8 mouse cellular contexts compared by ENCODE assay signal in genomic region chr11:51855818-51856615, GRCm38 (mm10). TPM values are rescaled to one million over a fixed set of nuclear protein-coding genes. Genes with fewer than 3 reads are reported as not detected.
DNase-seq lines count a peak whose midpoint lies in the region; ATAC-seq lines count a peak whose summit lies in the region.

No protein-coding gene starts in this region.

- H3K27me3 ChIP-seq in embryonic facial prominence, embryonic 15.5 days = no peaks in the 10 kb centered on the region
- H3K27me3 ChIP-seq in heart, embryonic 10.5 days (ENCODE audit: insufficient read depth, poor library complexity, severe bottlenecking) = peaks cover 34% of the 10 kb centered on the region
- peaks cover 55% of the 10 kb centered on the region for H3K27me3 ChIP-seq in kidney, embryonic 15.5 days
- H3K27me3 ChIP-seq in limb, embryonic 15.5 days = 0 out of 2 replicates have a peak, but pooled peaks cover 2% of the 10 kb centered on the region
- H3K27me3 ChIP-seq in midbrain, embryonic 16.5 days (ENCODE audit: control insufficient read depth, insufficient read depth, low read depth, low read length) = peaks cover 4% of the 10 kb centered on the region

- WGBS in embryonic facial prominence, embryonic 15.5 days = under 1% methylated on average over 47 of the region's 47 CpGs
- WGBS in heart, embryonic 10.5 days = under 1% methylated on average over 45 of the region's 47 CpGs
- under 1% methylated on average over 47 of the region's 47 CpGs for WGBS in kidney, embryonic 15.5 days
- WGBS in limb, embryonic 15.5 days = under 1% methylated on average over 44 of the region's 47 CpGs
- 1% methylated on average over 42 of the region's 47 CpGs for WGBS in midbrain, embryonic 16.5 days

- H3K27ac ChIP-seq in embryonic facial prominence, embryonic 15.5 days (replicated peaks) = peak overlapping the region; percentile 98
- peak overlapping the region; percentile 88 for H3K27ac ChIP-seq in heart, embryonic 10.5 days
- peak overlapping the region; percentile 83 for H3K27ac ChIP-seq in kidney, embryonic 15.5 days
- peak overlapping the region; percentile 97 for H3K27ac ChIP-seq in limb, embryonic 15.5 days
- peak overlapping the region; percentile 54 for H3K27ac ChIP-seq in midbrain, embryonic 16.5 days (ENCODE audit: low read length)

- no peaks in the 10 kb centered on the region for H3K36me3 ChIP-seq in embryonic facial prominence, embryonic 15.5 days
- no peaks in the 10 kb centered on the region for H3K36me3 ChIP-seq in heart, embryonic 10.5 days
- no peaks in the 10 kb centered on the region for H3K36me3 ChIP-seq in kidney, embryonic 15.5 days
- H3K36me3 ChIP-seq in limb, embryonic 15.5 days = no peaks in the 10 kb centered on the region
- H3K36me3 ChIP-seq in midbrain, embryonic 16.5 days (ENCODE audit: control insufficient read depth, insufficient read depth, low read length) = no peaks in the 10 kb centered on the region

- ATAC-seq in embryonic facial prominence, embryonic 15.5 days (ENCODE audit: insufficient number of reproducible peaks, low FRiP score, low TSS enrichment, low read depth) = peak; percentile 52
- peak; percentile 72 for ATAC-seq in kidney, embryonic 15.5 days (replicated peaks; ENCODE audit: low FRiP score)
- ATAC-seq in limb, embryonic 15.5 days (ENCODE audit: insufficient number of reproducible peaks, low FRiP score, low TSS enrichment, low read depth) = peak; percentile 12; the same call in 1 of the 2 replicates
- peak; percentile 65 for ATAC-seq in midbrain, embryonic 16.5 days

- peaks cover 34% of the 10 kb centered on the region for H3K4me1 ChIP-seq in embryonic facial prominence, embryonic 15.5 days
- H3K4me1 ChIP-seq in heart, embryonic 10.5 days = peaks cover 27% of the 10 kb centered on the region
- H3K4me1 ChIP-seq in kidney, embryonic 15.5 days = peaks cover 59% of the 10 kb centered on the region
- peaks cover 56% of the 10 kb centered on the region for H3K4me1 ChIP-seq in limb, embryonic 15.5 days
- peaks cover 15% of the 10 kb centered on the region for H3K4me1 ChIP-seq in midbrain, embryonic 16.5 days (ENCODE audit: control insufficient read depth, insufficient read depth, low read length)

- H3K4me2 ChIP-seq in embryonic facial prominence, embryonic 15.5 days (replicated peaks) = peak overlapping the region; percentile 82
- H3K4me2 ChIP-seq in kidney, embryonic 15.5 days = peak overlapping the region; percentile 91
- peak overlapping the region; percentile 96 for H3K4me2 ChIP-seq in limb, embryonic 15.5 days
- H3K4me2 ChIP-seq in midbrain, embryonic 16.5 days (ENCODE audit: low read length) = peak overlapping the region; percentile 99

- peak; percentile 95 for DNase-seq in 416B (ENCODE audit: low read depth)
- peak; percentile 83 for DNase-seq in adrenal gland, postnatal 25 days
- DNase-seq in heart, embryonic 10.5 days (ENCODE audit: low spot score) = peak; percentile 76
- peak; percentile 55 to 73 for DNase-seq in spleen, postnatal 14 days (ENCODE audit: low spot score in 2 of 2)

- H3K4me3 ChIP-seq in embryonic facial prominence, embryonic 15.5 days (replicated peaks) = peak overlapping the region; percentile 78
- H3K4me3 ChIP-seq in heart, embryonic 10.5 days = peak overlapping the region; percentile 81
- peak overlapping the region; percentile 61 for H3K4me3 ChIP-seq in kidney, embryonic 15.5 days (replicated peaks)
- H3K4me3 ChIP-seq in limb, embryonic 15.5 days = peak overlapping the region; percentile 77
- H3K4me3 ChIP-seq in midbrain, embryonic 16.5 days (ENCODE audit: low read depth, low read length) = peak overlapping the region; percentile 72

- H3K9ac ChIP-seq in embryonic facial prominence, embryonic 15.5 days = peak overlapping the region; percentile 77
- H3K9ac ChIP-seq in kidney, embryonic 15.5 days = peak overlapping the region; percentile 48
- peak overlapping the region; percentile 76 for H3K9ac ChIP-seq in limb, embryonic 15.5 days
- peak overlapping the region; percentile 73 for H3K9ac ChIP-seq in midbrain, embryonic 16.5 days (ENCODE audit: low read depth, low read length)

- H3K9me3 ChIP-seq in embryonic facial prominence, embryonic 15.5 days (replicated peaks) = no peaks in the 10 kb centered on the region
- H3K9me3 ChIP-seq in heart, embryonic 10.5 days = no peaks in the 10 kb centered on the region
- H3K9me3 ChIP-seq in kidney, embryonic 15.5 days (replicated peaks) = no peaks in the 10 kb centered on the region
- no peaks in the 10 kb centered on the region for H3K9me3 ChIP-seq in limb, embryonic 15.5 days
- H3K9me3 ChIP-seq in midbrain, embryonic 16.5 days (replicated peaks; ENCODE audit: control insufficient read depth, low read length, poor library complexity, severe bottlenecking) = no peaks in the 10 kb centered on the region

RNA-seq across cellular contexts. Expression of gene Jade2, which starts 1.4 kb away (rescaled TPM):
- 16.3 and 19.8 TPM in 2 replicates for total RNA-seq in adrenal gland, postnatal 25 days (2021)
- 2.5 and 2.6 TPM in 2 replicates for polyA plus RNA-seq in embryonic facial prominence, embryonic 15.5 days (2015; fragmentation: Nextera tagmentation; extraction: Ambion mirVana)
- polyA plus RNA-seq in heart, embryonic 10.5 days (2016; fragmentation: Nextera tagmentation; extraction: Ambion mirVana) = 0.73 and 0.82 TPM in 2 replicates
- 0.63 and 0.81 TPM in 2 replicates for polyA plus RNA-seq in kidney, embryonic 15.5 days (2015; fragmentation: Nextera tagmentation; extraction: Ambion mirVana)
- polyA plus RNA-seq in limb, embryonic 15.5 days (2015; fragmentation: Nextera tagmentation; extraction: Ambion mirVana) = 1.8 and 1.9 TPM in 2 replicates
- polyA plus RNA-seq in midbrain, embryonic 16.5 days (2015; fragmentation: Nextera tagmentation; extraction: Ambion mirVana) = 0.48 and 0.65 TPM in 2 replicates

Comparison
In these comparisons a context has a peak if more than half of its experiments do, and no peak if none do; other contexts are left out.
1. Peak in every context shown above with its lines: DNase-seq, ATAC-seq, H3K4me3 ChIP-seq and H3K27ac ChIP-seq.
2. ATAC-seq: peak in every context shown above with its lines; median percentile 72 in kidney, embryonic 15.5 days; 65 in midbrain, embryonic 16.5 days; 52 in embryonic facial prominence, embryonic 15.5 days; 12 in limb, embryonic 15.5 days.